Mouse (Mus musculus): ENCODE measurements around the gene Ddb2. TPM values are rescaled to one million over a fixed set of nuclear protein-coding genes. Genes with fewer than 3 reads are reported as not detected.

The Ddb2 gene
- polyA plus RNA-seq, 1 experiment from 2014 or later, result 18.0 TPM

DNA sequence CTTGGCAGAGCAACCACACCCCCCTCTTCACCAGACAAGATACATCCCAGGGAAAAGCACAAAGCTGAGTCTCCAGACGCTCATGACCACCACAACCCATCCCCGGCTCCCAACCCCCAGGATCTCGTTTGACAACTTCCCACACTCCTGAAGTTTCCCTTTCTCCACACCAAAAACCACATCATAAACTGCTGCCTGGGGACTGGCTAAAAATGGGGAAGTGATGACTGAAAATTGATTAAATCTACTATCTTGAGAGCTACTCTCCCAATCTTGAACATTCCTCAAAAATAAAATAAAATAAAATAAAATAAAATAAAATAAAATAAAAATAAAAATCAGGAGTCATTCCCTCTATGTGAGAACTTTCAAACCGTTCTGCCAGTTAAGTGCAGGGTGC lies 73.8 kb downstream of the Ddb2 start:
- Histone ChIP-seq H3K27me3 (no peaks in the 10 kb centered on the region), H3K9me3 (no peaks in the 10 kb centered on the region), H3K27ac (no peak overlapping the region), H3K36me3 (peaks cover 77% of the 10 kb centered on the region), H3K4me3 (replicated peaks) (no peak overlapping the region), H3K4me2 (no peak overlapping the region), H3K4me1 (replicated peaks) (no peaks in the 10 kb centered on the region), H3K9ac (replicated peaks) (no peak overlapping the region)
- ATAC-seq (ENCODE audit: insufficient number of reproducible peaks, insufficient read depth, low FRiP score, low TSS enrichment, low read depth), result no peak
- WGBS, result 80% methylated on average over 4 of the region's 4 CpGs

Other genes starting within 250 kb of the Ddb2 start
- 8.5 and 8.7 TPM in 2 replicates for gene Rapsn, start 201.4 kb downstream of the Ddb2 start, polyA plus RNA-seq (2016; fragmentation: Nextera tagmentation; extraction: Ambion mirVana)
- 350 and 352 TPM in 2 replicates for gene Psmc3, start 183.0 kb downstream of the Ddb2 start, polyA plus RNA-seq (2016; fragmentation: Nextera tagmentation; extraction: Ambion mirVana)
- 45.2 and 49.0 TPM in 2 replicates for gene Slc39a13, start 166.6 kb downstream of the Ddb2 start, polyA plus RNA-seq (2016; fragmentation: Nextera tagmentation; extraction: Ambion mirVana)
- gene Spi1, start 154.6 kb downstream of the Ddb2 start, polyA plus RNA-seq (2016; fragmentation: Nextera tagmentation; extraction: Ambion mirVana), result 2.8 and 3.3 TPM in 2 replicates
- 0.09 and 0.12 TPM in 2 replicates for gene Mybpc3, start 118.8 kb downstream of the Ddb2 start, polyA plus RNA-seq (2016; fragmentation: Nextera tagmentation; extraction: Ambion mirVana)
- 13.3 and 16.2 TPM in 2 replicates for gene Madd, start 53.1 kb downstream of the Ddb2 start, polyA plus RNA-seq (2016; fragmentation: Nextera tagmentation; extraction: Ambion mirVana)
- gene Nr1h3, start 34.1 kb downstream of the Ddb2 start, polyA plus RNA-seq (2016; fragmentation: Nextera tagmentation; extraction: Ambion mirVana), result 1.9 and 2.0 TPM in 2 replicates
- 30.1 and 30.3 TPM in 2 replicates for gene Acp2, start 34.1 kb downstream of the Ddb2 start, polyA plus RNA-seq (2016; fragmentation: Nextera tagmentation; extraction: Ambion mirVana)
- 44.7 and 44.8 TPM in 2 replicates for gene Pacsin3, start 19.0 kb upstream of the Ddb2 start, polyA plus RNA-seq (2016; fragmentation: Nextera tagmentation; extraction: Ambion mirVana)
- gene Arfgap2, start 28.0 kb upstream of the Ddb2 start, polyA plus RNA-seq (2016; fragmentation: Nextera tagmentation; extraction: Ambion mirVana), result 99.9 and 108 TPM in 2 replicates
- 70.2 and 81.5 TPM in 2 replicates for gene 1110051M20Rik, start 207.7 kb upstream of the Ddb2 start, polyA plus RNA-seq (2016; fragmentation: Nextera tagmentation; extraction: Ambion mirVana)
- gene Lrp4, start 220.5 kb upstream of the Ddb2 start, polyA plus RNA-seq (2016; fragmentation: Nextera tagmentation; extraction: Ambion mirVana), result 6.2 and 7.2 TPM in 2 replicates

Measured in limb, embryonic 12.5 days (tissue).